Mouse (Mus musculus) myocyte (in vitro differentiated cells): Measurements from ENCODE around the gene Mmab.

Experiments used
- CEBPB ChIP-seq: IDR thresholded peaks from 2 replicates; pipeline ENCODE4 v1.6.1; 2011; ENCODE audit warnings: mild to moderate bottlenecking, moderate library complexity; ENCODE audit not compliant: poor library complexity, insufficient read depth, severe bottlenecking
- E2F4 ChIP-seq: IDR thresholded peaks from one replicate; pipeline ENCODE4 v1.6.1; 2011; ENCODE audit warnings: mild to moderate bottlenecking, control low read depth, moderate library complexity; ENCODE audit not compliant: insufficient read depth
- POLR2A ChIP-seq: IDR thresholded peaks from one replicate; pipeline ENCODE4 v1.6.1; 2011; ENCODE audit warnings: low read depth, mild to moderate bottlenecking, control low read depth, moderate library complexity; ENCODE audit not compliant: insufficient read length
- POLR2AphosphoS2 ChIP-seq: IDR thresholded peaks from one replicate; pipeline ENCODE4 v1.6.1; 2011; ENCODE audit warnings: low read depth, control low read depth; ENCODE audit not compliant: insufficient read length
- TCF12 ChIP-seq: IDR thresholded peaks from one replicate; pipeline ENCODE4 v1.6.1; 2011; ENCODE audit warnings: mild to moderate bottlenecking, control low read depth; ENCODE audit not compliant: poor library complexity, insufficient read depth, severe bottlenecking

DNA sequence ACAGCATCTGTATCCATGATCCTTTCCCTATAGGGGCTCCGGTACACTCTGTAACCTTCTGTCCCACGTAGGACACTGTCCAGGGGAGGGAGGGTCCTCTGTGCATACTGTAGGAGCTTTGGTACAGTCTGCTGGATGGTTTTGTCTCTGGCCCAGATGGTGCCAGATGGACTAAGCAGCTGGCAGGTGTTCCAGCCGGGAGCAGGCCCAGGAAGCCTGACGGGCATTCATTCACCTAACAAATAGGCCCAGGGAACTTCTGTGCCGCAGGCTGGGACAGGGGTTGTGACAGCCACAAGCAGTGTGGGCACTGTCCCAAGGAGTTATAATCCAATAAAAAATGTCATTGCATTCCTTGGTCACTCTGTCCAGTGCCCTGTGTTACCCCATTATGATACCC, 19.9 kb downstream of the Mmab start:
- no peak for TF ChIP-seq POLR2AphosphoS2
- no peak for TF ChIP-seq POLR2A
- no peak for TF ChIP-seq E2F4
- no peak for TF ChIP-seq TCF12
- TF ChIP-seq CEBPB = no peak
